Mouse (Mus musculus) mouse trophoblast stem cell (cell line): ENCODE results near the gene Supt4a.

Source experiments
- in situ Hi-C, 2 experiments: fragments of 300-500 bp; cut with MseI, MboI; formaldehyde crosslinking; loops; 2 replicates in 1 of 2; 3 replicates in 1 of 2; pipeline ENCODE4 v1.15.1; 2025

The Supt4a gene

GRCm38 (mm10) chr11:87763988-87764876 is 26.9 kb downstream of the Supt4a start:
- in situ Hi-C loops = no loop called here

- in situ Hi-C loops = no loop called here
These were observed 31.4 kb downstream of the Supt4a start for GRCm38 (mm10) chr11:87768745-87769144.

- in situ Hi-C loops = no loop called here
These were observed 33.6 kb downstream of the Supt4a start for GRCm38 (mm10) chr11:87770989-87771388.

- in situ Hi-C loops = no loop called here
These were observed 35.0 kb downstream of the Supt4a start for GRCm38 (mm10) chr11:87772354-87772753.

GRCm38 (mm10) chr11:87778100-87778765 is 40.9 kb downstream of the Supt4a start:
- in situ Hi-C loops = no loop called here

GRCm38 (mm10) chr11:87778915-87779314 is 41.6 kb downstream of the Supt4a start:
- in situ Hi-C loops = no loop called here

GRCm38 (mm10) chr11:87779392-87779791 is 42.0 kb downstream of the Supt4a start:
- in situ Hi-C loops = no loop called here

GRCm38 (mm10) chr11:87780130-87780529 is 42.8 kb downstream of the Supt4a start:
- in situ Hi-C loops = no loop called here

- in situ Hi-C loops = no loop called here
These were observed 52.7 kb downstream of the Supt4a start for GRCm38 (mm10) chr11:87790088-87790487.
